Mouse (Mus musculus) liver, postnatal 0 days (tissue): Measurements from ENCODE around the gene Tbc1d10a.

Source experiments
- CTCF ChIP-seq: sonication (generic); IDR thresholded peaks from 2 replicates; pipeline ENCODE4 v1.5.1; 2016; ENCODE audit warnings: antibody characterized with exemption, low read depth
- EP300 ChIP-seq: IDR thresholded peaks from 2 replicates; pipeline ENCODE4 v1.6.1; 2016; ENCODE audit warnings: antibody characterized with exemption, low read depth, mild to moderate bottlenecking

GRCm38 (mm10) chr11:4214572-4214971, 28.0 kb downstream of the Tbc1d10a start:
- TF ChIP-seq CTCF = no peak
- TF ChIP-seq EP300 = no peak
